Mouse (Mus musculus): ENCODE results near the gene Fam161a. TPM values are rescaled to one million over a fixed set of nuclear protein-coding genes. Genes with fewer than 3 reads are reported as not detected.

Gene Fam161a
- polyA plus RNA-seq, 1 experiment, result 4.6 TPM

GRCm38 (mm10) chr11:22981543-22981950 lies 25.8 kb upstream of the Fam161a start:
- Histone ChIP-seq H3K27me3 (ENCODE audit: control insufficient read depth, insufficient read depth, low read length) (no peaks in the 10 kb centered on the region), H3K4me3 (replicated peaks; ENCODE audit: insufficient read depth, low read depth, low read length) (peak overlapping the region; percentile 93), H3K4me1 (ENCODE audit: control insufficient read depth, insufficient read depth, low read length) (peaks cover 20% of the 10 kb centered on the region), H3K27ac (ENCODE audit: insufficient read depth, low read length) (peak overlapping the region; percentile 83)
- peak in 1 of 2 experiments; percentile 30 for DNase-seq
- TF ChIP-seq POLR2A (IDR thresholded peaks at IDR 0.05; ENCODE audit: borderline replicate concordance, insufficient read depth, low read length) (no peak), CTCF (IDR thresholded peaks at IDR 0.05; ENCODE audit: borderline replicate concordance, insufficient read depth, low read depth, low read length) (no peak)
- WGBS, result 7% methylated on average over 12 of the region's 12 CpGs

GRCm38 (mm10) chr11:22981984-22982757 lies 25.2 kb upstream of the Fam161a start, which contains the start of the genes Gm28048 and Commd1:
Gene Gm28048 (minus strand): TSS chr11:22982090.
Gene Commd1 (minus strand): TSS chr11:22982382.
- WGBS, result 2% methylated on average over 42 of the region's 42 CpGs
- H3K4me1 ChIP-seq (ENCODE audit: control insufficient read depth, insufficient read depth, low read length), result peaks cover 20% of the 10 kb centered on the region
- H3K27me3 ChIP-seq (ENCODE audit: control insufficient read depth, insufficient read depth, low read length), result no peaks in the 10 kb centered on the region
- TF ChIP-seq CTCF (IDR thresholded peaks at IDR 0.05; ENCODE audit: borderline replicate concordance, insufficient read depth, low read depth, low read length) (peak; percentile 70), POLR2A (IDR thresholded peaks at IDR 0.05; ENCODE audit: borderline replicate concordance, insufficient read depth, low read length) (peak; percentile 75; the same call in 1 of the 2 replicates)
- H3K4me3 ChIP-seq (replicated peaks; ENCODE audit: insufficient read depth, low read depth, low read length), result peak within 1 kb of the TSS; percentile 93
- DNase-seq, result peak; percentile 95 to 98
- H3K27ac ChIP-seq (ENCODE audit: insufficient read depth, low read length), result peak within 1 kb of the TSS; percentile 83

GRCm38 (mm10) chr11:22982846-22983245 lies 24.5 kb upstream of the Fam161a start:
- peak in 1 of 2 experiments; percentile 2 for DNase-seq
- TF ChIP-seq CTCF (IDR thresholded peaks at IDR 0.05; ENCODE audit: borderline replicate concordance, insufficient read depth, low read depth, low read length), result no peak
- no peak overlapping the region for H3K27ac ChIP-seq (ENCODE audit: insufficient read depth, low read length)
- peaks cover 20% of the 10 kb centered on the region for H3K4me1 ChIP-seq (ENCODE audit: control insufficient read depth, insufficient read depth, low read length)
- no peak overlapping the region for H3K4me3 ChIP-seq (replicated peaks; ENCODE audit: insufficient read depth, low read depth, low read length)
- WGBS, result 78% methylated on average over 6 of the region's 6 CpGs
- H3K27me3 ChIP-seq (ENCODE audit: control insufficient read depth, insufficient read depth, low read length), result no peaks in the 10 kb centered on the region

- TF ChIP-seq CTCF (IDR thresholded peaks at IDR 0.05; ENCODE audit: borderline replicate concordance, insufficient read depth, low read depth, low read length) (no peak), POLR2A (IDR thresholded peaks at IDR 0.05; ENCODE audit: borderline replicate concordance, insufficient read depth, low read length) (no peak)
- WGBS, result 79% methylated on average over 3 of the region's 3 CpGs
Measured at GRCm38 (mm10) chr11:22985510-22985909, 21.8 kb upstream of the Fam161a start.

GRCm38 (mm10) chr11:22987357-22987756 lies 20.0 kb upstream of the Fam161a start:
- Histone ChIP-seq H3K4me3 (replicated peaks; ENCODE audit: insufficient read depth, low read depth, low read length) (no peak overlapping the region), H3K27me3 (ENCODE audit: control insufficient read depth, insufficient read depth, low read length) (no peaks in the 10 kb centered on the region), H3K4me1 (ENCODE audit: control insufficient read depth, insufficient read depth, low read length) (peaks cover 2% of the 10 kb centered on the region; the same call in 1 of the 2 replicates), H3K27ac (ENCODE audit: insufficient read depth, low read length) (no peak overlapping the region)
- peak; percentile 31 to 66 for DNase-seq
- WGBS, result 37% methylated on average over 2 of the region's 2 CpGs
- TF ChIP-seq CTCF (IDR thresholded peaks at IDR 0.05; ENCODE audit: borderline replicate concordance, insufficient read depth, low read depth, low read length) (peak; percentile 68), POLR2A (IDR thresholded peaks at IDR 0.05; ENCODE audit: borderline replicate concordance, insufficient read depth, low read length) (no peak)

More at GRCm38 (mm10) chr11:22985510-22985909, 21.8 kb upstream of the Fam161a start:
- Histone ChIP-seq H3K27ac (ENCODE audit: insufficient read depth, low read length) (no peak overlapping the region), H3K4me3 (replicated peaks; ENCODE audit: insufficient read depth, low read depth, low read length) (no peak overlapping the region), H3K27me3 (ENCODE audit: control insufficient read depth, insufficient read depth, low read length) (no peaks in the 10 kb centered on the region), H3K4me1 (ENCODE audit: control insufficient read depth, insufficient read depth, low read length) (peaks cover 7% of the 10 kb centered on the region)
- DNase-seq, result no peak

- Histone ChIP-seq H3K4me3 (replicated peaks; ENCODE audit: insufficient read depth, low read depth, low read length) (peak overlapping the region; percentile 83), H3K27me3 (ENCODE audit: control insufficient read depth, insufficient read depth, low read length) (no peaks in the 10 kb centered on the region), H3K27ac (ENCODE audit: insufficient read depth, low read length) (no peak overlapping the region), H3K4me1 (ENCODE audit: control insufficient read depth, insufficient read depth, low read length) (peaks cover 2% of the 10 kb centered on the region; the same call in 1 of the 2 replicates)
- whole genome bisulfite sequencing, result 27% methylated on average over 1 of the region's 1 CpGs
- DNase-seq, result peak in 1 of 2 experiments; percentile 2
- TF ChIP-seq POLR2A (IDR thresholded peaks at IDR 0.05; ENCODE audit: borderline replicate concordance, insufficient read depth, low read length) (no peak), CTCF (IDR thresholded peaks at IDR 0.05; ENCODE audit: borderline replicate concordance, insufficient read depth, low read depth, low read length) (no peak)
Measured at GRCm38 (mm10) chr11:22989786-22990185, 17.5 kb upstream of the Fam161a start.

GRCm38 (mm10) chr11:22990393-22991126 lies 16.8 kb upstream of the Fam161a start, which contains the start of gene Cct4:
Gene Cct4 (plus strand): TSS chr11:22990519.
- peak within 1 kb of the TSS; percentile 83 for H3K4me3 ChIP-seq (replicated peaks; ENCODE audit: insufficient read depth, low read depth, low read length)
- WGBS, result under 1% methylated on average over 66 of the region's 66 CpGs
- no peaks in the 10 kb centered on the region for H3K27me3 ChIP-seq (ENCODE audit: control insufficient read depth, insufficient read depth, low read length)
- TF ChIP-seq CTCF (IDR thresholded peaks at IDR 0.05; ENCODE audit: borderline replicate concordance, insufficient read depth, low read depth, low read length) (no peak), POLR2A (IDR thresholded peaks at IDR 0.05; ENCODE audit: borderline replicate concordance, insufficient read depth, low read length) (peak; percentile 83)
- peak within 1 kb of the TSS; percentile 78 for H3K27ac ChIP-seq (ENCODE audit: insufficient read depth, low read length)
- peaks cover 2% of the 10 kb centered on the region; the same call in 1 of the 2 replicates for H3K4me1 ChIP-seq (ENCODE audit: control insufficient read depth, insufficient read depth, low read length)
- DNase-seq, result peak; percentile 94 to 95
